Mouse (Mus musculus) lung, postnatal 0 days (tissue): ENCODE data around the gene Surf6. TPM values are rescaled to one million over a fixed set of nuclear protein-coding genes. Genes with fewer than 3 reads are reported as not detected.

Experiments
- ATAC-seq: fragments of 200-750 bp; cut with Nextera tagmentation; 2 replicates; pipeline ENCODE4 v1.8.0; 2017; ENCODE audit warnings: moderate library complexity
- DNase-seq: peaks from one replicate; pipeline ENCODE4 v3.0.0-alpha.2; 2016; ENCODE audit warnings: low spot score
- H3K27ac ChIP-seq: fragments of 300-500 bp; sonication (generic); 2 replicates; pipeline ENCODE4 v1.5.1; 2014; ENCODE audit warnings: antibody characterized with exemption, mild to moderate bottlenecking, low read length, mixed read lengths
- H3K27me3 ChIP-seq: fragments of 300-500 bp; sonication (generic); replicated peaks from 2 replicates; pipeline ENCODE4 v1.6.1; 2014; ENCODE audit warnings: low read length, mixed read lengths; ENCODE audit not compliant: insufficient read depth
- H3K36me3 ChIP-seq: fragments of 300-500 bp; sonication (generic); 2 replicates; pipeline ENCODE4 v1.6.1; 2014; ENCODE audit warnings: low read length, mixed read lengths; ENCODE audit not compliant: insufficient read depth
- H3K4me1 ChIP-seq: fragments of 300-500 bp; sonication (generic); 2 replicates; pipeline ENCODE4 v1.6.1; 2014; ENCODE audit warnings: antibody characterized with exemption, low read depth, low read length, mixed read lengths; ENCODE audit not compliant: insufficient read depth
- H3K4me2 ChIP-seq: fragments of 300-500 bp; sonication (generic); replicated peaks from 2 replicates; pipeline ENCODE4 v1.6.1; 2014; ENCODE audit warnings: low read depth, mild to moderate bottlenecking, low read length, moderate library complexity, mixed read lengths
- H3K4me3 ChIP-seq: fragments of 300-500 bp; sonication (generic); 2 replicates; pipeline ENCODE4 v1.5.1; 2014; ENCODE audit warnings: low read depth, low read length
- H3K9ac ChIP-seq: fragments of 300-500 bp; sonication (generic); replicated peaks from 2 replicates; pipeline ENCODE4 v1.6.1; 2014; ENCODE audit warnings: low read depth, mild to moderate bottlenecking
- H3K9me3 ChIP-seq: fragments of 300-500 bp; sonication (generic); 2 replicates; pipeline ENCODE4 v1.6.1; 2016; ENCODE audit warnings: low read length, mixed read lengths
- CTCF ChIP-seq: IDR thresholded peaks from 2 replicates; pipeline ENCODE4 v1.5.1; 2016; ENCODE audit warnings: antibody characterized with exemption, mild to moderate bottlenecking
- EP300 ChIP-seq: IDR thresholded peaks from 2 replicates; pipeline ENCODE4 v1.6.1; 2016; ENCODE audit warnings: antibody characterized with exemption, mild to moderate bottlenecking, control low read depth
- WGBS: fragments of 180-500 bp; shearing (Covaris S2); extraction: QIAGEN DNeasy Blood & Tissue Kit; methylation state at CpG from one replicate; pipeline ENCODE4 v1.1.7; 2014; 5-methylcytosine and 5-hydroxymethylcytosine counted together
- polyA plus RNA-seq: library from polyadenylated mRNA; unstranded; fragments of >200 nt; fragmentation: Nextera tagmentation; extraction: Ambion mirVana; gene quantifications from 2 replicates; pipeline ENCODE4 v1.2.1, GENCODE M21; 2015

The Surf6 gene
- polyA plus RNA-seq: 11.8 and 13.5 TPM in 2 replicates

- TF ChIP-seq EP300 (no peak; the same call in 1 of the 2 replicates), CTCF (no peak)
- H3K4me2 ChIP-seq: peak within 1 kb of the TSS; percentile 88
Measured at GRCm38 (mm10) chr2:26902467-26903220, at the start of gene Surf6. Gene Surf6, minus strand, starts transcription at chr2:26902879.

DNA sequence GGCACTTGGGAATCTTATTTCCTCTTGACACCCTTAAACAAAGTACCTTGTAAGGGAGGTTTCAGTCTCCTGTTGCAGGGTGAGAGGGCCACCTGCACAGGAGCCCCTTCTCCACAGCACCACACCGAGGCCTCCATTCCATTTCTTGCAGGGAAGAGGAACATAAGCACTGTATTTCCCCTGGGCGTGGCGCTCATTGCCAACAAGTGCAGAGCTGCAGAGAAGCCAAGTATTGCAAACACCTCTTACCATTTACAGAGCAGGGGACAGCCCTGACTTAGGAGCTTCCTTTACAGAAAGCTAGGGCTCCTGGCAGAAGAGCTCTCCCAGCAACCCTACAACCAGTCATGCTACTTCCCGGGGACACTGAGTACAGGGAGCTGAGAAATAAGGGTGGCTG is 49.5 kb upstream of the Surf6 start:
- TF ChIP-seq EP300 (no peak), CTCF (no peak)
- Histone ChIP-seq H3K4me3 (no peak overlapping the region), H3K27me3 (no peaks in the 10 kb centered on the region), H3K27ac (no peak overlapping the region), H3K4me2 (no peak overlapping the region), H3K36me3 (peaks cover 23% of the 10 kb centered on the region), H3K9ac (no peak overlapping the region), H3K9me3 (no peaks in the 10 kb centered on the region), H3K4me1 (no peaks in the 10 kb centered on the region)
- ATAC-seq: no peak
- WGBS: 85% methylated on average over 4 of the region's 4 CpGs
- no peak for DNase-seq

More at GRCm38 (mm10) chr2:26902467-26903220, at the start of gene Surf6:
- ATAC-seq: peak; percentile 97
- H3K27ac ChIP-seq: peak within 1 kb of the TSS; percentile 89
- H3K9me3 ChIP-seq: no peaks in the 10 kb centered on the region
- peaks cover 10% of the 10 kb centered on the region; the same call in 1 of the 2 replicates for H3K4me1 ChIP-seq
- no peaks in the 10 kb centered on the region for H3K27me3 ChIP-seq
- peaks cover 7% of the 10 kb centered on the region; the same call in 1 of the 2 replicates for H3K36me3 ChIP-seq
- H3K4me3 ChIP-seq: peak within 1 kb of the TSS; percentile 68
- under 1% methylated on average over 41 of the region's 41 CpGs for WGBS
- H3K9ac ChIP-seq: peak within 1 kb of the TSS; percentile 63
- DNase-seq: peak; percentile 98

- Histone ChIP-seq H3K4me3 (no peak overlapping the region), H3K4me2 (no peak overlapping the region), H3K36me3 (peaks cover 17% of the 10 kb centered on the region), H3K9ac (no peak overlapping the region), H3K4me1 (no peaks in the 10 kb centered on the region), H3K27me3 (no peaks in the 10 kb centered on the region), H3K9me3 (no peaks in the 10 kb centered on the region), H3K27ac (no peak overlapping the region)
- no peak for TF ChIP-seq CTCF
- TF ChIP-seq EP300: no peak
- DNase-seq (no peak), ATAC-seq (no peak)
- 92% methylated on average over 8 of the region's 8 CpGs for WGBS
Measured at GRCm38 (mm10) chr2:26951346-26951905, 48.7 kb upstream of the Surf6 start.

- H3K4me2 ChIP-seq: no peak overlapping the region
- H3K9me3 ChIP-seq: no peaks in the 10 kb centered on the region
- no peak overlapping the region for H3K27ac ChIP-seq
- H3K4me3 ChIP-seq: no peak overlapping the region
- no peak overlapping the region for H3K9ac ChIP-seq
- no peaks in the 10 kb centered on the region for H3K27me3 ChIP-seq
- H3K4me1 ChIP-seq: no peaks in the 10 kb centered on the region
- no peak for DNase-seq
- TF ChIP-seq CTCF (no peak), EP300 (no peak)
- no peak for ATAC-seq
- peaks cover 11% of the 10 kb centered on the region for H3K36me3 ChIP-seq
- WGBS: 82% methylated on average over 2 of the region's 2 CpGs
Measured at GRCm38 (mm10) chr2:26950411-26950810, 47.7 kb upstream of the Surf6 start.

GRCm38 (mm10) chr2:26943253-26943652 is 40.6 kb upstream of the Surf6 start:
- Histone ChIP-seq H3K27me3 (no peaks in the 10 kb centered on the region), H3K9me3 (no peaks in the 10 kb centered on the region), H3K36me3 (no peaks in the 10 kb centered on the region), H3K27ac (no peak overlapping the region), H3K4me1 (no peaks in the 10 kb centered on the region), H3K4me3 (no peak overlapping the region), H3K4me2 (no peak overlapping the region), H3K9ac (no peak overlapping the region)
- ATAC-seq (no peak), DNase-seq (no peak)
- TF ChIP-seq CTCF: no peak
- no peak for TF ChIP-seq EP300
- 73% methylated on average over 3 of the region's 3 CpGs for WGBS

DNA sequence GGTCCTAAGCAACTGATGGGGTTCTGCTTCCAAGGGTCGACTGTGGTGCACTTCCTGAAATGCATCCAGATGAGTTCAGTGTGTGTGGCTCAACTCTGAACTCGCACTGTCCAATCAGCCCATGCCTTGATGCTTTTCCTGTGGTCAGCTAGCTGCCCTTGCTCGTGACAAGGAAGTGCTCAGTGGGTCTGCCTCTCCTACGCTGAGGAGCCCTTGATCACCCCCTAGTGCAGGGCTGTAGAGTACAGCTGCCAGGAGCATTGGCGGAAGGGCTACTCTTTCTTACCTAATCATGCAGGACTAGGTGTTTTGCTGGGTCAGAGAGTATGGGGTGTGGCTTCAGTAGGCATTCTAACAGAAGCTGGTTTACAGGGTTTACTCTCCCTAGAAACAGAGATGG is 38.9 kb upstream of the Surf6 start:
- peak; percentile 62 for TF ChIP-seq CTCF
- no peak for TF ChIP-seq EP300
- H3K36me3 ChIP-seq: no peaks in the 10 kb centered on the region
- no peaks in the 10 kb centered on the region for H3K9me3 ChIP-seq
- no peak overlapping the region for H3K4me2 ChIP-seq
- no peaks in the 10 kb centered on the region for H3K4me1 ChIP-seq
- H3K27ac ChIP-seq: no peak overlapping the region
- DNase-seq: peak; percentile 85
- no peak overlapping the region for H3K4me3 ChIP-seq
- H3K27me3 ChIP-seq: no peaks in the 10 kb centered on the region
- peak; percentile 92 for ATAC-seq
- 30% methylated on average over 5 of the region's 5 CpGs for WGBS
- H3K9ac ChIP-seq: no peak overlapping the region
